Mouse (Mus musculus): ENCODE results near the gene Mlh3. TPM values are rescaled to one million over a fixed set of nuclear protein-coding genes. Genes with fewer than 3 reads are reported as not detected.
"Not testable (repeated sequence)": the region's sequence is repeated elsewhere in the genome, so short reads cannot be mapped to it uniquely, and the experiment has no call there.

Mlh3 gene
- polyA plus RNA-seq, 1 experiment from 2014 or later = 4.0 TPM

DNA sequence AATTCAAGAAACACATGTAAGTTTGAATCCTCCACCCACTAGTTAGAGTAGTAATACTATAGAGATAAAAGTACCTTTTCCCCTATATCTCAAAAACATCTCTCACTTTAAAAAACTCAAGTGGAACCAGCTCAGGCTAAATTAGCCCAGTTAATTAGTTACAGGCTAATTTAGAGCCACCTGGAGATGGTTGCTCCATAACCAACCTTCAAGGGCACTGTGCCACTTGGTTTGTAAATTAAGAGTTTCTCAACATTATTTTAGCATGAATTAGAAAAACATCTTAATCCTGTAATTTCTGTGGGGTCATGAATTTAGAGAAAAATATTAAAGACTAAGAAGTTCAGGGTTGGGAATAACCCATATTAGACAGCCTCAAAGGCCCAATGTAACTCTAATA lies 21.1 kb upstream of the Mlh3 start:
- peaks cover 8% of the 10 kb centered on the region; the same call in 1 of the 2 replicates for H3K9me3 ChIP-seq (replicated peaks)
- H3K27me3 ChIP-seq (replicated peaks) = peaks cover 44% of the 10 kb centered on the region
- H3K36me3 ChIP-seq = no peaks in the 10 kb centered on the region
- H3K9ac ChIP-seq = no peak overlapping the region
- no peak overlapping the region for H3K4me3 ChIP-seq
- H3K4me1 ChIP-seq = peaks cover 18% of the 10 kb centered on the region
- ATAC-seq = no peak
- H3K4me2 ChIP-seq = no peak overlapping the region
- no peak overlapping the region for H3K27ac ChIP-seq

DNA sequence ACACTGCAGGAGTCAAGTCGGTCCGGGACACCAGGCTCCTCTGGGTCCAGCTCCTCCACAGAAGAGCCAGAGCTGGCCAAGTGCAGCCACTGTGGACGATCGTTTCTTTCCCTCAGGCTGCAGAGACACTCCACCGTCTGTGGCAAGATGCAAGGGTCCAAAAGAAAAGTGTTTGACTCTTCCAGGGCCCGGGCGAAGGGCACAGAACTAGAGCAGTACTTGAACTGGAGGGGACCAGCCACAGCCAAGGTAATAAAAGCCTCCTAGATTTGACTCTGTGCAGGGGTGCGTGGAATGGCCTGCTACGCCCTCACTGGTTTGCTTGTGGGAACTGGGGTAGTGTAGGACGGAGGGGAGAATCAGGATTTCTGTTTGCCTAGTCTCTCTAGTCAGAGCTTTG lies 20.2 kb upstream of the Mlh3 start:
- Histone ChIP-seq H3K4me3 (no peak overlapping the region), H3K27me3 (replicated peaks) (peaks cover 40% of the 10 kb centered on the region), H3K4me2 (no peak overlapping the region), H3K27ac (no peak overlapping the region), H3K4me1 (peaks cover 18% of the 10 kb centered on the region), H3K36me3 (no peaks in the 10 kb centered on the region), H3K9me3 (replicated peaks) (peaks cover 8% of the 10 kb centered on the region; the same call in 1 of the 2 replicates), H3K9ac (no peak overlapping the region)
- ATAC-seq = no peak
- WGBS (ENCODE audit: insufficient replicate concordance) = 71% methylated on average over 10 of the region's 10 CpGs

DNA sequence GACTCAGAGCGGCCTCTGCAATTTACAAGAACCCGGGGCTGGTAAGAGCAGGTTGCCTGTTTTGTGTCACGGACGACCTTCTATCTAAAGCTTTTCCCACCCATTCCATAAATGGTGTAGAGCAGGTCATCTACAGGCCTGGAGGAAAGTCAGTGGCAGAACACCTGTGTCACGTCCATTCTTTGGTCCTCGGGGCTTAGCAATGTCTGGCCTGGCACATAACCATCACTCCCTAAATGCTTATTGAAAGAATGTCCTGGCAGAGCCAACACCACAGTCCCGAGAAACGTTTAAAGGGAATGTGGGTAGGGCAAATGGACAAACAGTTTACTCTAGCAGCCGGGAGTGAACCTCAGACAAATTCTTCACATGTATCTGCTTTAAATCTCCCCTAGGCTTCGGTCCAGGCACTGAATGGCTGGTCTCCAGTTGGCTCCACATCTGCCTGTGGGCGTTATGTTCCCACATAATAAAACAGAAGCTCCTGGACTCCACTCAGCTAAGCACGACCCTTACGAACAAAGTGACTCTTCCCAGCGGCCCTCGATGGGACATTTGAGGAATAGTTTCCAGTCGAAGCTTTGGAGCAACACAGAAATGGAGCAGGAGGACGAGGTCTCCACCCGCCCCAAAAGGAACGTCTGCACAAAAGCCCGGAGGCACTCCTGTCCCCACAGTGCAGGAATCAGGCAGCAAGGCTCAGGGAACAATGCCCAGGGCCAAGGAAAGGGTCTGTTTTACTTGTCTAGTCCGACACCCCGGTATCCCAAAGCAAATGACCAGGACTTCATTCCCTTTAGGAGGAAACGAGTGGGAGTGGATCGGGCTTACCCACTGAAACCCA lies 19.0 kb upstream of the Mlh3 start:
- Histone ChIP-seq H3K4me2 (peak overlapping the region; percentile 71), H3K4me1 (peaks cover 18% of the 10 kb centered on the region), H3K9ac (no peak overlapping the region), H3K4me3 (peak overlapping the region; percentile 62; the same call in 1 of the 2 replicates), H3K9me3 (replicated peaks) (peaks cover 5% of the 10 kb centered on the region; the same call in 1 of the 2 replicates), H3K36me3 (no peaks in the 10 kb centered on the region), H3K27me3 (replicated peaks) (peaks cover 40% of the 10 kb centered on the region), H3K27ac (no peak overlapping the region)
- no peak for ATAC-seq
- WGBS (ENCODE audit: insufficient replicate concordance) = 54% methylated on average over 24 of the region's 24 CpGs

DNA sequence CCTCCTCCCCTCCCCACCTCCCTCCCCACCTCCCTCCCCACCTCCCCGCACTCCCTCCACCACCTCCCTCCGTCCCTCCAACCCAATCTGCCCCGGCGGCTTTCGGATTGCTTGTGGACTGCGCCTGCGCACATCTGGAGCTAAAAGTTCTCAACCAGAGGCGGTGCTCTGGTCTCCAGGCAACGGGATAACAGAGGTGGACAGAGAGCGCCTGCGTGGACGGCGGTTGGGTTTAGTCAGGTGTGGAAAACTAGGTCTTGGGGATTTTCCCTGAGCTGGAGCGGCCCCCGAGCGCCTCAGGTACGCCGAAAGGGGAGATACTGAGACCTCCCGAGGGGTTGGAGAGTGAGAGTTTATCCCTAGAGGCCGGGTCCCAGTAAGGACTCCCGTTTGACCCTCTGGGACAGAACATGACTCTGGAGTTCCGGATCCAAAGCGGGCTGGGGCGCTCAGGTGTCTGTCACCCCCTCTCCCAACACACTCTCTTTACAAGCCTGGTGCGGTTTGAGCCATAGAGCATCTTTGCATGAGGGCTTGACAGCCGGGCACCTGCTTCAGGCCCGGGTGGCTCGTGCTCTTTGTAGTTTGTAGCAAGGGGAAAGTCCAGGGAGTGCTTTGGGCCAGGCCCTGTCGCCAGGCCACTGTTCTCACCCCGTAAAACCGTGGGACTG lies 18.2 kb upstream of the Mlh3 start, which contains the start of gene Zc2hc1c:
Zc2hc1c (plus strand) TSS at position 106 of the 671 bp plus-strand sequence.
- H3K27ac ChIP-seq = peak within 1 kb of the TSS; percentile 7; the same call in 1 of the 2 replicates
- H3K4me1 ChIP-seq = peaks cover 18% of the 10 kb centered on the region
- 7% methylated on average over 31 of the region's 31 CpGs for WGBS (ENCODE audit: insufficient replicate concordance)
- H3K4me3 ChIP-seq = peak within 1 kb of the TSS; percentile 62
- peak within 1 kb of the TSS; percentile 52 for H3K9ac ChIP-seq
- peak; percentile 80 for ATAC-seq
- no peaks in the 10 kb centered on the region for H3K36me3 ChIP-seq
- H3K4me2 ChIP-seq = peak within 1 kb of the TSS; percentile 71
- H3K9me3 ChIP-seq (replicated peaks) = no peaks in the 10 kb centered on the region
- peaks cover 40% of the 10 kb centered on the region for H3K27me3 ChIP-seq (replicated peaks)

DNA sequence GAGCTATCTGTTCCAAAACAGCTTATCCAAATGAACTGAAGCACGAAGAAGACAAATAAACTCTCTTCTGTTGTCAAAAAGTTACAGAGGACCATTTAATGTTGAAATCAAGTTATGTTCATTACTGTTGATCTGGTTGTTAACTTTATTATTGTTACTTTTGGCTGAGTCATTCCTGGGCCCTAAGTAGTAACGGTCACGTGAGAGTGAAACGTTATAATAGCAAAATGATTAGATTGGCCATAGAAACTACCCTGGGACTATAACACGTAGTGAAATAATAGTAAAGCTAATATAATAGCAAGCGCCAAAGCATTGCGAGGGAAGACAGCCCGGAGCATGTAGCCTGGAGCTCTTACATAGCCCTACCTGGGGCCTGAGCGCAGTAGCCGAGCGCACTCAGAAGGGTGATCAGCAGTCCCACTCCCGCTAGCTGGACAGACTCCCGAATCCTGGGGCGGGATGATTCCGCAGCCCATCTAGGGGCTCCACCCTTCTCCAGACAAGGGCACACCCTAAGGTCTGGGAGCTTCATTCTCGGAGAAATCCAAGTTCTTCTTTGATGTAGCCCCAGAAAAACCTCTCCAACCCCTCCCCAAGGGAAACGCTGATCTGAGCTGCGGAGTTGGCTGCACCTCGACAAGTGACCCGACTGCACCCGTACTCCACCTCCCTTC lies 17.5 kb upstream of the Mlh3 start, which contains the start of gene Acyp1:
Acyp1 (minus strand) TSS at position 630 of the 677 bp plus-strand sequence.
- no peaks in the 10 kb centered on the region for H3K36me3 ChIP-seq
- H3K27me3 ChIP-seq (replicated peaks) = peaks cover 40% of the 10 kb centered on the region
- H3K27ac ChIP-seq = peak within 1 kb of the TSS; percentile 7; the same call in 1 of the 2 replicates
- WGBS (ENCODE audit: insufficient replicate concordance) = 16% methylated on average over 21 of the region's 21 CpGs
- H3K4me3 ChIP-seq = peak within 1 kb of the TSS; percentile 62
- ATAC-seq = peak; percentile 72
- H3K9ac ChIP-seq = peak within 1 kb of the TSS; percentile 52
- no peaks in the 10 kb centered on the region for H3K9me3 ChIP-seq (replicated peaks)
- H3K4me2 ChIP-seq = peak within 1 kb of the TSS; percentile 71
- H3K4me1 ChIP-seq = peaks cover 18% of the 10 kb centered on the region

DNA sequence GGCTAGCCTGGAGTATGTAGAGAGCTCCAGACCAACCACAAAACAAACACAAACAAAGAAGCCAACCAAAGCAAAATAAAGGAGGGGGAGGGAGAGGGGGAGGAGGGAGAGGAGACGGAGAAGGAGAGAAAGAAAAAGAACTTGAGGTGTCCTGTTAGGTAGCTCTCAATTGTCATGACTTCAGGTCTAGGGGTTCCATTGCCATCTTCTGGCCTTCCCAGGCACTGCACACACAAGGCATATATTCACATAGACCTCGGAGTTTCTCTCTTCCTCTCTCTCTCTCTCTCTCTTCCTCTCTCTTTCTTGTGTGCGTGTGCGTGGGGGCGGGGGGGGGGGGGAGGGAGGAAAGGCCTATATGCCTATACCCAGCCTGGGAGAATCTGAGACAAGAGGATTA lies 16.5 kb upstream of the Mlh3 start:
- Histone ChIP-seq H3K4me1 (peaks cover 18% of the 10 kb centered on the region), H3K36me3 (no peaks in the 10 kb centered on the region), H3K9me3 (replicated peaks) (no peaks in the 10 kb centered on the region), H3K4me2 (no peak overlapping the region), H3K27ac (no peak overlapping the region), H3K27me3 (replicated peaks) (peaks cover 40% of the 10 kb centered on the region), H3K4me3 (no peak overlapping the region), H3K9ac (no peak overlapping the region)
- ATAC-seq = no peak
- WGBS (ENCODE audit: insufficient replicate concordance) = 37% methylated on average over 5 of the region's 5 CpGs

DNA sequence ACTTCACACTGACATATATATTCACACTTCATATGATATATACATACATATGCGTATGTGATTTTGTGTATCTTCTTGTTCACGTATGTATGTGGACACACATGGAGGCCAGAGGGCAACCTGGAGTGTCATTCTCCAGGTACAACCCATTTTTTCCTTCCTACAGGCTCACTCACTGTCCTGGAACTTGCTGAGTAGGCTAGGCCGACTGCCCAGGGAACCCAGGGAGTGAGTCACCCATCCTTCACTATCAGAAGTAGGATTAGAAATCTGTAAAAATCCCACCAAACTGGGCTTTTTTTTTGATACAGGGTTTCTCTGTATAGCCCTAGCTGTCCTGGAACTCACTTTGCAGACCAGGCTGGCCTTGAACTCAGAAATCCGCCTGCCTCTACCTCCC lies 14.6 kb upstream of the Mlh3 start:
- Histone ChIP-seq H3K27ac (no peak overlapping the region), H3K36me3 (no peaks in the 10 kb centered on the region), H3K4me1 (peaks cover 31% of the 10 kb centered on the region), H3K4me2 (no peak overlapping the region), H3K27me3 (replicated peaks) (peaks cover 29% of the 10 kb centered on the region), H3K9me3 (replicated peaks) (no peaks in the 10 kb centered on the region), H3K9ac (no peak overlapping the region), H3K4me3 (no peak overlapping the region)
- 79% methylated on average over 4 of the region's 4 CpGs for WGBS (ENCODE audit: insufficient replicate concordance)
- no peak for ATAC-seq

DNA sequence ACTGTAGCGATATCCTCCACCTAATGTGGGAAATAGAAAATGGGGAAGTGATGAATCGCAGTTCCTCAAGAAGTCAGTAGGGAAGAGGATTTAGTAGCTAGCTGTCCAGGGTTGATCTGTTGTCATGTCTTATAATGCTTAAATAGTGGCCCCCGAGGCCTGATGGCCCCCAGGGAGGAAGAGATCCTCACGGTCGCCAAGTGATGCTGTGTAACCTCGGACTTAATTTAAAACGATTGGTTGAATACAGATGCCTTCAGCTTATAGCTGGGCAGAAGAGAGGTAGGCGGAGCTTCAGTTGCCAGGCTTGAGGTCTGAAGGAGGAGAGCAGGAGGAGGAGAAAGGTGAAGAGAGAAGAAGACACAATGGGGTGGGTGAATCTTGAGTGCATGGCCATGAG lies 13.9 kb upstream of the Mlh3 start:
- Histone ChIP-seq H3K4me2 (no peak overlapping the region), H3K4me1 (peaks cover 35% of the 10 kb centered on the region), H3K36me3 (no peaks in the 10 kb centered on the region), H3K27ac (no peak overlapping the region), H3K27me3 (replicated peaks) (peaks cover 22% of the 10 kb centered on the region), H3K9ac (no peak overlapping the region), H3K4me3 (no peak overlapping the region), H3K9me3 (replicated peaks) (no peaks in the 10 kb centered on the region)
- ATAC-seq = no peak
- WGBS (ENCODE audit: insufficient replicate concordance) = 39% methylated on average over 8 of the region's 8 CpGs

DNA sequence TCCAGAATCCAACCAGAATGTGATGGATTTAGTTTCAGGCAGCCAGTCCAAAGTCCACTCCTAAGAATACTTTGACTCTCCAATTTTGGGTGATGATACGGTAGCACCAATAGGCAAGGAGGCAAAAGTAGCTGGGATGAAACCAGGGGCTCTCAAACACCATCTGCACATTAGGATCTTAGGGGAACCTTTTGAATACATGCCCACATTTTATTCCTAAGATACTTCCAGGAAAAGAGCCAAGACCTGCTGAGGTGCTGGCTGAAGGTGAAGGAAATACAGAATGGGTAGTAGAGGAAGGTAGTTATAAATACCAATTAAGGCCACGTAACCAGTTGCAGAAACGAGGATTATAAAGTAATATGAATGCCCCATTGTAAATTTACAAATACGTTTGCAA lies 11.4 kb upstream of the Mlh3 start:
- ATAC-seq = not testable (repeated sequence)

DNA sequence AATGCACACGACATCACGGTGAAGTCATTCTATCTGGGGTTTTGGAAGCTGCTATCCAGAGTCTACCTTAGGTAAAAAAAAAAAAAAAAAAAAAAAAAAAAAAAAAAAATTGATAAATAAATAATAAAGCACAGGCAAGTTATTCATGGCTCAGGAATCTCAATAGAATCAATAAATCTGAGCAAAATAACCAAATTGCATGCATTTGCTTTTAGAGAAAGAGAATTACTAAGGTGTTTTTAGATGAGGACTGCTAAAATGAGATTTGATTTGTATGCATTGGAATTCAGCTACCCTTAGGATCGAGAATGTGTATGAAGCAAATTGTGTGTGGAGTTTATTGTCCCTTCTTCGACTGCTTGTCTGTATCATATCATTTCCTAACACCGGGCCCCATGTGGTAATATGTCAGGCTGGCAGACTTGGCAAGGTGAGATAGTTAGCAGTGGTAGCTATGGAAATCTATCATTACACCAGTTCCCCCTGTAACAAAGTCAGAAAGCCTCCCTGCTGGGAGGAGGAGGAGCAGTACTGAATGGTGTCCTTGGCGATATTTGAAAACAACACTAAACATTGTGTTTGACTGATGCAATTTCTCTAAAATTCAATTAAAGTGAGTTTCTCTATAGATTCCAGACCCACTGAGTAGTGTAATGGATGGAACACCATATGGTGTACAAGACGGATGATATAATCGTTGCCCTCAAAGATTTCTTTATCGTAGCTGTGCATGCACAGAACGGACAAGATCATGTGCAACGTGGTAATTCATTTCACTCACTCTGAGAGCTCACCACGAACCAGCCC lies 10.6 kb upstream of the Mlh3 start:
- H3K4me2 ChIP-seq = peak overlapping the region; percentile 71
- peak overlapping the region; percentile 85; the same call in 1 of the 2 replicates for H3K9ac ChIP-seq
- peaks cover 36% of the 10 kb centered on the region for H3K4me1 ChIP-seq
- 35% methylated on average over 12 of the region's 12 CpGs for WGBS (ENCODE audit: insufficient replicate concordance)
- peak overlapping the region; percentile 25; the same call in 1 of the 2 replicates for H3K27ac ChIP-seq
- ATAC-seq = peak; percentile 37
- peak overlapping the region; percentile 78 for H3K4me3 ChIP-seq
- H3K36me3 ChIP-seq = peaks cover 12% of the 10 kb centered on the region
- H3K27me3 ChIP-seq (replicated peaks) = no peaks in the 10 kb centered on the region
- H3K9me3 ChIP-seq (replicated peaks) = no peaks in the 10 kb centered on the region

More for the DNA sequence above, 11.4 kb upstream of the Mlh3 start:
- H3K9ac ChIP-seq; H3K36me3 ChIP-seq; H3K4me3 ChIP-seq; H3K27me3 ChIP-seq (replicated peaks); H3K9me3 ChIP-seq (replicated peaks): not testable (repeated sequence)
- Histone ChIP-seq H3K4me2 (peak overlapping the region; percentile 71; the same call in 1 of the 2 replicates), H3K4me1 (peaks cover 36% of the 10 kb centered on the region), H3K27ac (peak overlapping the region; percentile 25; the same call in 1 of the 2 replicates)
- 72% methylated on average over 2 of the region's 4 CpGs for WGBS (ENCODE audit: insufficient replicate concordance)
